Mouse (Mus musculus) liver (tissue): Measurements from ENCODE around the gene Zfp385a.

Experiments
- DNase-seq: peaks from one replicate; pipeline ENCODE4 v3.0.0-alpha.2; 2020; ENCODE audit warnings: mixed read lengths

The Zfp385a gene

GRCm38 (mm10) chr15:103339961-103340337 is at the start of gene Zfp385a:
Gene Zfp385a, minus strand, starts transcription at chr15:103340093.
- peak; percentile 77 for DNase-seq

- no peak for DNase-seq
These were observed 48.8 kb upstream of the Zfp385a start for GRCm38 (mm10) chr15:103388556-103389145.

GRCm38 (mm10) chr15:103383771-103384488 is 44.0 kb upstream of the Zfp385a start:
- no peak for DNase-seq

GRCm38 (mm10) chr15:103382795-103383406 is 43.0 kb upstream of the Zfp385a start:
- DNase-seq: no peak

GRCm38 (mm10) chr15:103382075-103382474 is 42.2 kb upstream of the Zfp385a start:
- DNase-seq: no peak

GRCm38 (mm10) chr15:103378665-103379356 is 38.9 kb upstream of the Zfp385a start:
- DNase-seq: no peak

GRCm38 (mm10) chr15:103377752-103378664 is 38.1 kb upstream of the Zfp385a start:
- no peak for DNase-seq

GRCm38 (mm10) chr15:103376837-103377269 is 37.0 kb upstream of the Zfp385a start:
- DNase-seq: no peak

GRCm38 (mm10) chr15:103375112-103375800 is 35.4 kb upstream of the Zfp385a start:
- no peak for DNase-seq

- DNase-seq: no peak
These were observed 32.6 kb upstream of the Zfp385a start for GRCm38 (mm10) chr15:103372461-103372860.

GRCm38 (mm10) chr15:103371741-103372140 is 31.8 kb upstream of the Zfp385a start:
- no peak for DNase-seq

GRCm38 (mm10) chr15:103371208-103371607 is 31.3 kb upstream of the Zfp385a start:
- DNase-seq: no peak

GRCm38 (mm10) chr15:103370462-103370861 is 30.6 kb upstream of the Zfp385a start:
- DNase-seq: no peak

GRCm38 (mm10) chr15:103369123-103369522 is 29.2 kb upstream of the Zfp385a start:
- no peak for DNase-seq

- DNase-seq: no peak
These were observed 28.5 kb upstream of the Zfp385a start for GRCm38 (mm10) chr15:103368179-103368940.

- DNase-seq: peak; percentile 68
These were observed 26.7 kb upstream of the Zfp385a start, which contains the start of gene Itga5 for GRCm38 (mm10) chr15:103366376-103367149. Gene Itga5, minus strand, starts transcription at chr15:103366763.

- peak; percentile 59 for DNase-seq
These were observed 25.8 kb upstream of the Zfp385a start for GRCm38 (mm10) chr15:103365471-103366375.

GRCm38 (mm10) chr15:103364761-103365160 is 24.9 kb upstream of the Zfp385a start:
- peak; percentile 48 for DNase-seq

- DNase-seq: no peak
These were observed 23.9 kb upstream of the Zfp385a start for GRCm38 (mm10) chr15:103363809-103364208.
